Mouse (Mus musculus): ENCODE results near the gene Gm8206.
"Not testable (repeated sequence)": the region's sequence is repeated elsewhere in the genome, so short reads cannot be mapped to it uniquely, and the experiment has no call there.

The Gm8206 gene

DNA sequence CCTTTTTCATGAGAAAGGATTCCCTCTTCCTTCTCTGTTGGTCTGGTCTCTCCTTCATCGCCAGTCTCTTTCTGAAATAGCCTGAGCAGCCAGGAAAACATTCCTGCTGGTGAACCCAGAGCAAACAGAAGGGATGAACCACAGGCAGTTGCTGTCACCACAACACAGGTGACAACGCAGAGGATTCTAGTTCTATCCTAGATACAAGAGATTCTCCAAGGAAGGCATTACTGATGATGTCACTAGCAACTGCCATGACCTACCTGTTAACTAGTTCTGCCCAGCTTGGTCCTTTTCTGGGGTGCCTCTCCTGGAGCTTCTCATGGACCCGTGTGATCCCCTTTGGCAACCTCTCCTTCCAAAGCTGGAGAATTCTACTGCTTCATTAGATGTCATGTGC, at the start of gene Gm8206:
TSS of gene Gm8206 (minus strand) at position 101 of the 400 bp plus-strand sequence.
- not testable (repeated sequence) for DNase-seq

DNA sequence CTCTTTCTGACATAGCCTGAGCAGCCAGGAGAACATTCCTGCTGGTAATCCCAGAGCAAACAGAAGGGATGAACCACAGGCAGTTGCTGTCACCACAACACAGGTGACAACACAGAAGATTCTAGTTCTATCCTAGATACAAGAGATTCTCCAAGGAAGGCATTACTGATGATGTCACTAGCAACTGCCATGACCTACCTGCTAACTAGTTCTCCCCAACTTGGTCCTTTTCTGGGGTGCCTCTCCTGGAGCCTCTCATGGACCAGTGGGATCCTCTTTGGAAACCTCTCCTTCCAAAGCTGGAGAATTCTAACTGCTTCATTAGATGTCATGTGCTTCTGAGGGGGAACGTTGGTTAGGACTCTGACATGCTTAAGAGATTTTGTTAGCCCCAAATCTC, 32.0 kb upstream of the Gm8206 start, which contains the start of gene Gm3476:
TSS of gene Gm3476 (minus strand) at position 101 of the 400 bp plus-strand sequence.
- not testable (repeated sequence) for DNase-seq

DNA sequence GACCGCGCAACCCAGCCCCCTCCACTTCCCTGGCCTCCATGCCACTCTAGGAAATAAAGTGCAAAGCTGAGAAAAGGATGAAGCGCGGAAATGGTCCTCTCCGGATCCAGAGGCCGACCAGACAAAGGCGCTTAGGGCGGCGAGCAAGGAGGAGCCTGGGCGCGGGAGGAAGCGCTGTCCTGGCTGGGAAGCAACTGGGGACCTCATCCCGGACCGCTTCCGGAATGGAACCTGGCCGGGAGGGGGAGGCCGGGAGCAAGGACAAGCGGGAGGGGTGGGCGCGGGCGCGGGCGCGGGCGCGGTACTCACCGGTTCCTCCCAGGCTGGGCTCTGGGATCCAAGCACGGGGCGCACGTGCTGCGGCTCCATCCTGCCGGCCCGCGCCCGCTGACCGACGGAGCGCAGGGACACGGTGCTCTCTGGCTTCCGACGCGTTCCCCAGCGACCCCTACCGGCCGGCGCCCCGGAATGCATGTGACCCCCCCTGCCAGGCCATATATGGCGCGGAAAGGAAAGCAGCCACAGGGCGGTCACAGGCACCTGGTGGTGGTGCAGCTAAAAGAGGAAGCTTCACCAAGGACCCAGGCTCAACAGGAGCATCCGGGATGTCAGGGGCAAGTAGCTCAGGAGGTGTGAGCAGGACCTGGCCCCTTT, 14.7 kb upstream of the Gm8206 start, which contains the start of gene Gm3468:
TSS of gene Gm3468 (minus strand) at position 394 of the 654 bp plus-strand sequence.
- peak; percentile 14 to 37 for DNase-seq

DNA sequence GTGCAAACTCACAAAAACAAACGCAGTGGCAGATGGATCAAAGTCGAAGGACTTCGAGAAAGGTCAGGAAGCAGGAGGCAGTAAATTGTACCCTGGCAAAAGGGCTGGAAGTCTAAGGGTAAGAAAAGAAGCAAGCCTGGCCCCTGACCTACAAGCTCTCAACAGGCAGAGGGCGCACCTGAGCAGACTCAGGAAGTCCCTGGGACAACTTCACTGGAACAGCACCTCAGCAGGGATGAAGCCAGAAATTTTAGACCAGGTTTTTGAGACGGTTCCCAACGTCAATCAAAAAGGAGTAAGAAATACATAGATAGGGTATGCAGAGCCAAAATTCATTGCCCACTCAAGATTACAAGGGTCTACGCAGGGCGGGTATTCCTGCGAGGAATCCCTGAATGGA, 13.8 kb upstream of the Gm8206 start:
- DNase-seq, result not testable (repeated sequence)

DNA sequence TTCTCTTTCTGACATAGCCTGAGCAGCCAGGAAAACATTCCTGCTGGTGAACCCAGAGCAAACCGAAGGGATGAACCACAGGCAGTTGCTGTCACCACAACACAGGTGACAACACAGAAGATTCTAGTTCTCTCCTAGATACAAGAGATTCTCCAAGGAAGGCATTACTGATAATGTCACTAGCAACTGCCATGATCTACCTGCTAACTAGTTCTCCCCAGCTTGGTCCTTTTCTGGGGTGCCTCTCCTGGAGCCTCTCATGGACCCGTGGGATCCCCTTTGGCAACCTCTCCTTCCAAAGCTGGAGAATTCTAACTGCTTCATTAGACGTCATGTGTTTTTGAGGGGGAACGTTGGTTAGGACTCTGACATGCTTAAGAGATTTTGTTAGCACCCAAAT, 35.6 kb downstream of the Gm8206 start, which contains the start of gene Gm6337:
TSS of gene Gm6337 (minus strand) at position 101 of the 400 bp plus-strand sequence.
- DNase-seq, result not testable (repeated sequence)

DNA sequence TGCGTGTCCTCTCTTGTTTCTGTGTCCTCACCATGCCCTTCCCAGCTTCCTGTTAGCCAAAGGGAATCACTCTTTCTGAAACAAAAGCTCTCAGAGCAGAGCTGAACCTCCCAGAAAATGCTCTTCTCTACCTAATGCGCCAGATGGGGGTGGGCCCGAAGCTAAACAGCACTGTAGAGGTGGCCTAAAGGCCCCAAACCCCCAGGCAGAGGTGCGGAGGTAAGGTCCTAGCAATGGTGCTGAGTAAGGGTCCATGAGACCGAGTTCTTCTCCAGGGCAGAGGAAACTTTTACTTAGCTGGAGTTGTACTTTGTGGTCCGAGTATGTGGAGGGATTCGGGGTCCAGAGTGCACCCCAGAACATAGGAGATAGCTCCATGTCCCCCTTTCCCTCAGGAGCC, 106.6 kb downstream of the Gm8206 start:
- DNase-seq, result not testable (repeated sequence)

DNA sequence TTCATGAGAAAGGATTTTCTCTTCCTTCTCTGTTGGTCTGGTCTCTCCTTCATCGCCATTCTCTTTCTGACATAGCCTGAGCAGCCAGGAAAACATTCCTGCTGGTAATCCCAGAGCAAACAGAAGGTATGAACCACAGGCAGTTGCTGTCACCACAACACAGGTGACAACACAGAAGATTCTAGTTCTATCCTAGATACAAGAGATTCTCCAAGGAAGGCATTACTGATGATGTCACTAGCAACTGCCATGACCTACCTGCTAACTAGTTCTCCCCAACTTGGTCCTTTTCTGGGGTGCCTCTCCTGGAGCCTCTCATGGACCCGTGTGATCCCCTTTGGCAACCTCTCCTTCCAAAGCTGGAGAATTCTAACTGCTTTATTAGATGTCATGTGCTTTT, 114.7 kb downstream of the Gm8206 start, which contains the start of gene Gm3453:
TSS of gene Gm3453 (minus strand) at position 101 of the 400 bp plus-strand sequence.
- DNase-seq, result not testable (repeated sequence)
